Comparison of ENCODE assay signal across 13 mouse cellular contexts in genomic region chr15:96634670-96635405, GRCm38 (mm10). TPM values are rescaled to one million over a fixed set of nuclear protein-coding genes. Genes with fewer than 3 reads are reported as not detected.
DNase-seq lines count a peak whose midpoint lies in the region; ATAC-seq and TF ChIP-seq lines count a peak whose summit lies in the region.
"Had no signal": no experiment of that assay in that cellular context is flagged by ENCODE, and none has a peak within 500 bp of the region (broad histone marks: within the 10 kb centered on the region; RNA-seq: fewer than 3 reads in every experiment).

No protein-coding gene starts in this region.

- H3K27ac ChIP-seq in limb, embryonic 12.5 days, result 0 out of 2 replicates have a peak overlapping the region, but pooled peaks have one; percentile 13
- no peak overlapping the region for H3K27ac ChIP-seq in limb, embryonic 10.5 days
- H3K27ac ChIP-seq in limb, embryonic 15.5 days, result peak overlapping the region; percentile 50
- no peak overlapping the region for H3K27ac ChIP-seq in liver, postnatal 0 days (ENCODE audit: low read depth)

- peaks cover 70% of the 10 kb centered on the region for H3K36me3 ChIP-seq in limb, embryonic 12.5 days
- H3K36me3 ChIP-seq in limb, embryonic 10.5 days, result peaks cover 98% of the 10 kb centered on the region
- H3K36me3 ChIP-seq in limb, embryonic 15.5 days, result 0 out of 2 replicates have a peak, but pooled peaks cover 6% of the 10 kb centered on the region
- H3K36me3 ChIP-seq in liver, postnatal 0 days (replicated peaks; ENCODE audit: insufficient read depth, low read length), result no peaks in the 10 kb centered on the region

- no peak for TF ChIP-seq CTCF in liver, postnatal 0 days (IDR thresholded peaks at IDR 0.05; ENCODE audit: low read depth)

- no peaks in the 10 kb centered on the region for H3K27me3 ChIP-seq in limb, embryonic 12.5 days
- H3K27me3 ChIP-seq in limb, embryonic 10.5 days (ENCODE audit: low read depth, poor library complexity, severe bottlenecking), result no peaks in the 10 kb centered on the region
- H3K27me3 ChIP-seq in limb, embryonic 15.5 days, result no peaks in the 10 kb centered on the region
- H3K27me3 ChIP-seq in liver, postnatal 0 days (ENCODE audit: insufficient read depth, low read length), result no peaks in the 10 kb centered on the region

- peak; percentile 25 for DNase-seq in gastrocnemius, postnatal 10 days
- DNase-seq in gastrocnemius, adult 8-10 months (ENCODE audit: low spot score in 2 of 2), result no peak
- no peak for DNase-seq in limb, embryonic 10.5 days (ENCODE audit: low spot score)
- peak; percentile 24 for DNase-seq in embryo, embryonic 10.5 days (ENCODE audit: low spot score)
- no peak for DNase-seq in T-cell, adult 2 months (ENCODE audit: low spot score)
- DNase-seq in liver, postnatal 0 days, result no peak
- DNase-seq: cerebellum, postnatal 36 days; kidney, adult 18-20 months; spleen, adult 18-20 months had no signal

- no peak overlapping the region for H3K9ac ChIP-seq in limb, embryonic 12.5 days (replicated peaks)
- no peak overlapping the region for H3K9ac ChIP-seq in limb, embryonic 15.5 days
- no peak overlapping the region for H3K9ac ChIP-seq in liver, postnatal 0 days (replicated peaks)

- ATAC-seq in limb, embryonic 12.5 days (ENCODE audit: insufficient number of reproducible peaks, insufficient read depth, low FRiP score, low TSS enrichment, low read depth), result no peak
- ATAC-seq in limb, embryonic 15.5 days (ENCODE audit: insufficient number of reproducible peaks, low FRiP score, low TSS enrichment, low read depth), result no peak
- no peak for ATAC-seq in liver, postnatal 0 days
- ATAC-seq: forebrain, embryonic 14.5 days had no signal

- H3K4me2 ChIP-seq in limb, embryonic 12.5 days, result no peak overlapping the region
- H3K4me2 ChIP-seq in limb, embryonic 15.5 days, result peak overlapping the region; percentile 7; the same call in 1 of the 2 replicates
- no peak overlapping the region for H3K4me2 ChIP-seq in liver, postnatal 0 days (ENCODE audit: low read depth, low read length)

- no peak for TF ChIP-seq EP300 in liver, postnatal 0 days (IDR thresholded peaks at IDR 0.05; ENCODE audit: low read depth)

- 78% methylated on average over 19 of the region's 19 CpGs for WGBS in limb, embryonic 12.5 days
- 88% methylated on average over 19 of the region's 19 CpGs for WGBS in limb, embryonic 10.5 days
- 61% methylated on average over 19 of the region's 19 CpGs for WGBS in limb, embryonic 15.5 days
- WGBS in liver, postnatal 0 days (ENCODE audit: insufficient replicate concordance), result 86% methylated on average over 19 of the region's 19 CpGs

- H3K9me3 ChIP-seq in limb, embryonic 12.5 days, result peaks cover 19% of the 10 kb centered on the region
- no peaks in the 10 kb centered on the region for H3K9me3 ChIP-seq in limb, embryonic 10.5 days (replicated peaks)
- H3K9me3 ChIP-seq in limb, embryonic 15.5 days, result no peaks in the 10 kb centered on the region; the same call in 1 of the 2 replicates
- H3K9me3 ChIP-seq in liver, postnatal 0 days (ENCODE audit: low read length), result peaks cover 4% of the 10 kb centered on the region; the same call in 1 of the 2 replicates

- 0 out of 2 replicates have a peak overlapping the region, but pooled peaks have one; percentile 0 for H3K4me3 ChIP-seq in limb, embryonic 12.5 days (replicated peaks)
- no peak overlapping the region for H3K4me3 ChIP-seq in limb, embryonic 10.5 days
- peak overlapping the region; percentile 5; the same call in 1 of the 2 replicates for H3K4me3 ChIP-seq in limb, embryonic 15.5 days
- no peak overlapping the region for H3K4me3 ChIP-seq in liver, postnatal 0 days (ENCODE audit: low read depth, low read length)
- H3K4me3 ChIP-seq: myocyte had no signal

- H3K4me1 ChIP-seq in limb, embryonic 12.5 days (replicated peaks), result peaks cover 21% of the 10 kb centered on the region
- peaks cover 22% of the 10 kb centered on the region for H3K4me1 ChIP-seq in limb, embryonic 10.5 days
- H3K4me1 ChIP-seq in limb, embryonic 15.5 days, result peaks cover 27% of the 10 kb centered on the region
- peaks cover 8% of the 10 kb centered on the region for H3K4me1 ChIP-seq in liver, postnatal 0 days (ENCODE audit: insufficient read depth)

RNA-seq across cellular contexts. Expression of gene Slc38a1, which starts 7.9 kb away (rescaled TPM):
- 1 to 10 TPM; 6.9 to 9.3 TPM for total RNA-seq in gastrocnemius, postnatal 10 days (2021)
- total RNA-seq in gastrocnemius, adult 8-10 months (2022), result 1 to 10 TPM in 2 of 4 experiments, under 1 TPM in 2; 0.45 to 2.5 (median 1.0) TPM
- 121 and 152 TPM in 2 replicates for polyA plus RNA-seq in limb, embryonic 12.5 days (2016; fragmentation: Nextera tagmentation; extraction: Ambion mirVana)
- 141 and 149 TPM in 2 replicates for polyA plus RNA-seq in limb, embryonic 10.5 days (2016; fragmentation: Nextera tagmentation; extraction: Ambion mirVana)
- polyA plus RNA-seq in limb, embryonic 15.5 days (2015; fragmentation: Nextera tagmentation; extraction: Ambion mirVana), result 48.0 and 54.0 TPM in 2 replicates
- 8.4 and 11.3 TPM in 2 replicates for polyA plus RNA-seq in liver, postnatal 0 days (2015; fragmentation: Nextera tagmentation; extraction: Ambion mirVana)

Comparison
In these comparisons a context has a peak if more than half of its experiments do, and no peak if none do; other contexts are left out.
1. DNase-seq: peak in gastrocnemius, postnatal 10 days (single experiment) and embryo, embryonic 10.5 days (single experiment); none in gastrocnemius, adult 8-10 months (0 of 2), limb, embryonic 10.5 days (single experiment), T-cell, adult 2 months (single experiment) and liver, postnatal 0 days (single experiment).
2. H3K27ac ChIP-seq: peak in limb, embryonic 12.5 days (single experiment) and limb, embryonic 15.5 days (single experiment); none in limb, embryonic 10.5 days (single experiment) and liver, postnatal 0 days (single experiment).
3. H3K4me3 ChIP-seq: peak in limb, embryonic 12.5 days (single experiment) and limb, embryonic 15.5 days (single experiment); none in limb, embryonic 10.5 days (single experiment) and liver, postnatal 0 days (single experiment).